Mouse (Mus musculus): ENCODE data around the gene Smchd1. TPM values are rescaled to one million over a fixed set of nuclear protein-coding genes. Genes with fewer than 3 reads are reported as not detected.

The Smchd1 gene
- polyA plus RNA-seq, 1 experiment: 6.8 TPM

DNA sequence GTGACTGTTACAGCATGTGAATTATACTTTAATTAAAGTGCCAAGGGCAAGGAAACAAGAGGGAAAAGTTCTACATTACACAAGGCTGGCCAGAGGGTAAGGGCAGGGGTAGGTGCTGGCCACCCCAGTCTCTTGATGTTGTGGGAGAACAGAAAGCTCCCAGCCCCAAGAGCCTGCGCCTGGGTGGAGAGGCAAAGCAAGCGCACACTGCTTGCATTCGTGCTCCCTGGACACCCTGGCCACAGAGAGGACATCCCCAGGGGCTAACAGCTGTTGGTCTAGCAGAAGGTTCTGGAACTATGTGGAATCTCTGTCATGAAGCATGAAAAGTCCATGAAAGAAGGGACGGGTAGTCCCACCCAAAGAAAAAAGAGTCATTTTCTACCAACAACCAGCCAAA is 168.4 kb downstream of the Smchd1 start:
- 92% methylated on average over 4 of the region's 4 CpGs for WGBS
- no peak overlapping the region for H3K4me3 ChIP-seq (ENCODE audit: insufficient read depth, low read depth, low read length)
- H3K4me1 ChIP-seq (ENCODE audit: control insufficient read depth, insufficient read depth, low read length): no peaks in the 10 kb centered on the region
- peaks cover 7% of the 10 kb centered on the region; the same call in 1 of the 2 replicates for H3K27me3 ChIP-seq (replicated peaks; ENCODE audit: control insufficient read depth, insufficient read depth, low read length)
- H3K27ac ChIP-seq (ENCODE audit: insufficient read depth, low read depth, low read length): no peak overlapping the region
- TF ChIP-seq POLR2A (IDR thresholded peaks at IDR 0.05; ENCODE audit: low read depth, low read length): no peak
- no peak for TF ChIP-seq CTCF (conservative IDR thresholded peaks at IDR 0.05; ENCODE audit: insufficient read depth, insufficient read length, low read depth, low read length)
- DNase-seq: no peak
- no peaks in the 10 kb centered on the region for H3K36me3 ChIP-seq (ENCODE audit: control insufficient read depth, insufficient read depth, low read length)

DNA sequence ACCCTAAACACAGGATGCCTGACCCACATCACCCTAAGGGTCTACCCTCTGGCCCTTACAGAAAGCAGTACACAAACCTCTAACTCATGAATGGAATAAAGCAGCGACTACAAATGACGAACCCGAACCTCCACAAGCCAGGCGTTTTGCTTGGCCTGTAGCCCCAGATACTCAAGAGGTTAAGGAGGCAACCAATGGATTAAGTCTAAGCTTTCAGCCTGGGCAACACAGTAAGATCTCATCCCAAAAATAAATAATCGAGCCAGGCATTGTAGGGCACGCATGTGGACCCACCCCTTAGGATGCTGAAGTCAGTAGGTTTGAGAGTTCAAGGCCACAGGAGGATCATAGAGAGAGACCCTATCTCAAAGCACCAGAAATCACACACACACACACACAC is 169.1 kb downstream of the Smchd1 start:
- Histone ChIP-seq H3K36me3 (ENCODE audit: control insufficient read depth, insufficient read depth, low read length) (no peaks in the 10 kb centered on the region), H3K4me1 (ENCODE audit: control insufficient read depth, insufficient read depth, low read length) (no peaks in the 10 kb centered on the region), H3K27ac (ENCODE audit: insufficient read depth, low read depth, low read length) (no peak overlapping the region), H3K4me3 (ENCODE audit: insufficient read depth, low read depth, low read length) (no peak overlapping the region), H3K27me3 (replicated peaks; ENCODE audit: control insufficient read depth, insufficient read depth, low read length) (peaks cover 7% of the 10 kb centered on the region; the same call in 1 of the 2 replicates)
- TF ChIP-seq POLR2A (IDR thresholded peaks at IDR 0.05; ENCODE audit: low read depth, low read length): no peak
- TF ChIP-seq CTCF (conservative IDR thresholded peaks at IDR 0.05; ENCODE audit: insufficient read depth, insufficient read length, low read depth, low read length): no peak
- WGBS: 92% methylated on average over 6 of the region's 6 CpGs
- no peak for DNase-seq

- no peak for TF ChIP-seq CTCF (conservative IDR thresholded peaks at IDR 0.05; ENCODE audit: insufficient read depth, insufficient read length, low read depth, low read length)
- no peak for TF ChIP-seq POLR2A (IDR thresholded peaks at IDR 0.05; ENCODE audit: low read depth, low read length)
- H3K27ac ChIP-seq (ENCODE audit: insufficient read depth, low read depth, low read length): no peak overlapping the region
- H3K4me3 ChIP-seq (ENCODE audit: insufficient read depth, low read depth, low read length): no peak overlapping the region
- no peaks in the 10 kb centered on the region for H3K4me1 ChIP-seq (ENCODE audit: control insufficient read depth, insufficient read depth, low read length)
- no peaks in the 10 kb centered on the region for H3K27me3 ChIP-seq (replicated peaks; ENCODE audit: control insufficient read depth, insufficient read depth, low read length)
- no peak for DNase-seq
- H3K36me3 ChIP-seq (ENCODE audit: control insufficient read depth, insufficient read depth, low read length): no peaks in the 10 kb centered on the region
- 72% methylated on average over 6 of the region's 6 CpGs for WGBS
Measured at GRCm38 (mm10) chr17:71303444-71303843, 171.7 kb downstream of the Smchd1 start.

- 68% methylated on average over 5 of the region's 5 CpGs for WGBS
Measured at GRCm38 (mm10) chr17:71301413-71301812, 173.7 kb downstream of the Smchd1 start.

GRCm38 (mm10) chr17:71300338-71300737 is 174.8 kb downstream of the Smchd1 start:
- Histone ChIP-seq H3K4me3 (ENCODE audit: insufficient read depth, low read depth, low read length) (no peak overlapping the region), H3K4me1 (ENCODE audit: control insufficient read depth, insufficient read depth, low read length) (no peaks in the 10 kb centered on the region), H3K27ac (ENCODE audit: insufficient read depth, low read depth, low read length) (no peak overlapping the region), H3K27me3 (replicated peaks; ENCODE audit: control insufficient read depth, insufficient read depth, low read length) (no peaks in the 10 kb centered on the region), H3K36me3 (ENCODE audit: control insufficient read depth, insufficient read depth, low read length) (no peaks in the 10 kb centered on the region)
- WGBS: 85% methylated on average over 2 of the region's 2 CpGs
- TF ChIP-seq POLR2A (IDR thresholded peaks at IDR 0.05; ENCODE audit: low read depth, low read length) (no peak), CTCF (conservative IDR thresholded peaks at IDR 0.05; ENCODE audit: insufficient read depth, insufficient read length, low read depth, low read length) (no peak)
- DNase-seq: no peak

More at GRCm38 (mm10) chr17:71301413-71301812, 173.7 kb downstream of the Smchd1 start:
- Histone ChIP-seq H3K27ac (ENCODE audit: insufficient read depth, low read depth, low read length) (no peak overlapping the region), H3K27me3 (replicated peaks; ENCODE audit: control insufficient read depth, insufficient read depth, low read length) (no peaks in the 10 kb centered on the region), H3K36me3 (ENCODE audit: control insufficient read depth, insufficient read depth, low read length) (no peaks in the 10 kb centered on the region), H3K4me3 (ENCODE audit: insufficient read depth, low read depth, low read length) (no peak overlapping the region), H3K4me1 (ENCODE audit: control insufficient read depth, insufficient read depth, low read length) (no peaks in the 10 kb centered on the region)
- DNase-seq: no peak
- no peak for TF ChIP-seq CTCF (conservative IDR thresholded peaks at IDR 0.05; ENCODE audit: insufficient read depth, insufficient read length, low read depth, low read length)
- no peak for TF ChIP-seq POLR2A (IDR thresholded peaks at IDR 0.05; ENCODE audit: low read depth, low read length)

DNA sequence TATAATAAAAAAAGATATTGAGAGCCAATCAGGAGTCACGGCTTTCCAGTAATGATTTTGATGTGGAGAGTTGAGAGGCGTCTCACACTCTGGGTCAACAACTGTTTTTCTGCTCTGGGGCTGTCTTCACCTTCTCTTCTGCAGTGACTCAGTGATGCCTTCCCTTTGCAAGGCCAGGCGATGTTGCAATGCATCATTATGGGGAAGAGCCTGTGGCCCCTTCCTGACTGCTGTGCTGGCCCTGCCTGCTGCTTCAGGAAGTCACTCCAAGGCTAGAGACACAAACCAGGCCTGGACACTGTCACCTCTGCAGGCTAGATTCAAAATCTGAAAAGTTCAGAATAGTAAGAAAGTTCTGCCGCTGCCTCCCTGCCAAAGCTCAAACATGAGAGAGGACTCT is 175.3 kb downstream of the Smchd1 start:
- no peaks in the 10 kb centered on the region for H3K36me3 ChIP-seq (ENCODE audit: control insufficient read depth, insufficient read depth, low read length)
- no peaks in the 10 kb centered on the region for H3K27me3 ChIP-seq (replicated peaks; ENCODE audit: control insufficient read depth, insufficient read depth, low read length)
- no peaks in the 10 kb centered on the region for H3K4me1 ChIP-seq (ENCODE audit: control insufficient read depth, insufficient read depth, low read length)
- WGBS: 92% methylated on average over 4 of the region's 4 CpGs
- no peak overlapping the region for H3K4me3 ChIP-seq (ENCODE audit: insufficient read depth, low read depth, low read length)
- DNase-seq: no peak
- TF ChIP-seq CTCF (conservative IDR thresholded peaks at IDR 0.05; ENCODE audit: insufficient read depth, insufficient read length, low read depth, low read length) (no peak), POLR2A (IDR thresholded peaks at IDR 0.05; ENCODE audit: low read depth, low read length) (no peak)
- no peak overlapping the region for H3K27ac ChIP-seq (ENCODE audit: insufficient read depth, low read depth, low read length)

- H3K27me3 ChIP-seq (replicated peaks; ENCODE audit: control insufficient read depth, insufficient read depth, low read length): no peaks in the 10 kb centered on the region
- no peak for DNase-seq
- no peak for TF ChIP-seq POLR2A (IDR thresholded peaks at IDR 0.05; ENCODE audit: low read depth, low read length)
- no peak for TF ChIP-seq CTCF (conservative IDR thresholded peaks at IDR 0.05; ENCODE audit: insufficient read depth, insufficient read length, low read depth, low read length)
- no peaks in the 10 kb centered on the region for H3K4me1 ChIP-seq (ENCODE audit: control insufficient read depth, insufficient read depth, low read length)
- H3K4me3 ChIP-seq (ENCODE audit: insufficient read depth, low read depth, low read length): no peak overlapping the region
- H3K27ac ChIP-seq (ENCODE audit: insufficient read depth, low read depth, low read length): no peak overlapping the region
- no peaks in the 10 kb centered on the region for H3K36me3 ChIP-seq (ENCODE audit: control insufficient read depth, insufficient read depth, low read length)
- WGBS: 91% methylated on average over 3 of the region's 3 CpGs
Measured at GRCm38 (mm10) chr17:71294570-71294969, 180.6 kb downstream of the Smchd1 start.

Other genes with a start within 250 kb of the Smchd1 start
- 2.6 and 2.7 TPM in 2 replicates for gene Emilin2, start 163.4 kb downstream of the Smchd1 start, polyA plus RNA-seq (2012; rRNA removed)
- gene Gm4707, start 15.4 kb downstream of the Smchd1 start, polyA plus RNA-seq (2012; rRNA removed): 0.22 and 0.29 TPM in 2 replicates
- 0.03 TPM in 1 of 2 replicates, not detected in the other for gene Ndc80, start 51.5 kb upstream of the Smchd1 start, polyA plus RNA-seq (2012; rRNA removed)
- gene Spdya, start 76.7 kb upstream of the Smchd1 start, polyA plus RNA-seq (2012; rRNA removed): 0.08 TPM in 1 of 2 replicates, not detected in the other
- 5.0 and 6.5 TPM in 2 replicates for gene Wdr43, start 140.6 kb upstream of the Smchd1 start, polyA plus RNA-seq (2012; rRNA removed)
- 0.04 and 0.06 TPM in 2 replicates for gene Togaram2, start 197.9 kb upstream of the Smchd1 start, polyA plus RNA-seq (2012; rRNA removed)

Data from kidney, adult 2 months (tissue).